Mouse (Mus musculus): ENCODE data around the gene Best1. TPM values are rescaled to one million over a fixed set of nuclear protein-coding genes. Genes with fewer than 3 reads are reported as not detected.

Best1 gene
- polyA plus RNA-seq, 1 experiment from 2014 or later = 0.80 TPM

- Histone ChIP-seq H3K4me1 (peaks cover 42% of the 10 kb centered on the region), H3K36me3 (0 out of 2 replicates have a peak, but pooled peaks cover under 1% of the 10 kb centered on the region), H3K4me2 (no peak overlapping the region), H3K27ac (no peak overlapping the region), H3K4me3 (replicated peaks) (no peak overlapping the region), H3K27me3 (replicated peaks) (no peaks in the 10 kb centered on the region), H3K9me3 (no peaks in the 10 kb centered on the region), H3K9ac (no peak overlapping the region)
- WGBS = 90% methylated on average over 2 of the region's 2 CpGs
- ATAC-seq (ENCODE audit: insufficient read depth, low FRiP score, low read depth) = no peak
Measured at GRCm38 (mm10) chr19:10021981-10022380, 20.5 kb upstream of the Best1 start.

- H3K27me3 ChIP-seq (replicated peaks) = no peaks in the 10 kb centered on the region
- no peaks in the 10 kb centered on the region for H3K9me3 ChIP-seq
- WGBS = 68% methylated on average over 4 of the region's 4 CpGs
- H3K4me2 ChIP-seq = peak overlapping the region; percentile 94
- H3K4me1 ChIP-seq = peaks cover 31% of the 10 kb centered on the region
- H3K27ac ChIP-seq = no peak overlapping the region
- peak overlapping the region; percentile 61 for H3K4me3 ChIP-seq (replicated peaks)
- H3K9ac ChIP-seq = 0 out of 2 replicates have a peak overlapping the region, but pooled peaks have one; percentile 2
- no peaks in the 10 kb centered on the region for H3K36me3 ChIP-seq
- no peak for ATAC-seq (ENCODE audit: insufficient read depth, low FRiP score, low read depth)
Measured at GRCm38 (mm10) chr19:10019214-10019760, 17.9 kb upstream of the Best1 start.

GRCm38 (mm10) chr19:10018527-10018818, 17.0 kb upstream of the Best1 start:
- Histone ChIP-seq H3K4me2 (peak overlapping the region; percentile 94), H3K36me3 (no peaks in the 10 kb centered on the region), H3K9ac (peak overlapping the region; percentile 40), H3K27me3 (replicated peaks) (no peaks in the 10 kb centered on the region), H3K4me1 (peaks cover 37% of the 10 kb centered on the region), H3K27ac (peak overlapping the region; percentile 12; the same call in 1 of the 2 replicates), H3K4me3 (replicated peaks) (peak overlapping the region; percentile 61), H3K9me3 (no peaks in the 10 kb centered on the region)
- 5% methylated on average over 3 of the region's 3 CpGs for WGBS
- no peak for ATAC-seq (ENCODE audit: insufficient read depth, low FRiP score, low read depth)

- 7% methylated on average over 44 of the region's 44 CpGs for WGBS
- peak overlapping the region; percentile 53; the same call in 1 of the 2 replicates for H3K27ac ChIP-seq
- H3K36me3 ChIP-seq = no peaks in the 10 kb centered on the region
- H3K4me2 ChIP-seq = peak overlapping the region; percentile 94
- H3K4me3 ChIP-seq (replicated peaks) = peak overlapping the region; percentile 61
- H3K9ac ChIP-seq = peak overlapping the region; percentile 40
- H3K4me1 ChIP-seq = peaks cover 37% of the 10 kb centered on the region
- peak; percentile 93 for ATAC-seq (ENCODE audit: insufficient read depth, low FRiP score, low read depth)
- no peaks in the 10 kb centered on the region for H3K27me3 ChIP-seq (replicated peaks)
- H3K9me3 ChIP-seq = no peaks in the 10 kb centered on the region
Measured at GRCm38 (mm10) chr19:10017637-10018526, 16.4 kb upstream of the Best1 start.

- Histone ChIP-seq H3K36me3 (no peaks in the 10 kb centered on the region), H3K4me3 (replicated peaks) (no peak overlapping the region), H3K9ac (no peak overlapping the region), H3K9me3 (no peaks in the 10 kb centered on the region), H3K27ac (0 out of 2 replicates have a peak overlapping the region, but pooled peaks have one; percentile 7), H3K4me1 (peaks cover 33% of the 10 kb centered on the region), H3K27me3 (replicated peaks) (no peaks in the 10 kb centered on the region), H3K4me2 (no peak overlapping the region)
- no peak for ATAC-seq (ENCODE audit: insufficient read depth, low FRiP score, low read depth)
- 78% methylated on average over 4 of the region's 4 CpGs for WGBS
Measured at GRCm38 (mm10) chr19:10016151-10016550, 14.7 kb upstream of the Best1 start.

- peaks cover 33% of the 10 kb centered on the region for H3K4me1 ChIP-seq
Measured at GRCm38 (mm10) chr19:10015442-10015841, 14.0 kb upstream of the Best1 start.

GRCm38 (mm10) chr19:10014824-10015223, 13.4 kb upstream of the Best1 start:
- peak overlapping the region; percentile 91; the same call in 1 of the 2 replicates for H3K27ac ChIP-seq
- WGBS = 68% methylated on average over 13 of the region's 13 CpGs
- H3K4me1 ChIP-seq = peaks cover 33% of the 10 kb centered on the region
- peak; percentile 62; the same call in 1 of the 2 replicates for ATAC-seq (ENCODE audit: insufficient read depth, low FRiP score, low read depth)
- no peak overlapping the region for H3K4me2 ChIP-seq
- no peak overlapping the region for H3K9ac ChIP-seq
- no peaks in the 10 kb centered on the region for H3K36me3 ChIP-seq
- no peaks in the 10 kb centered on the region for H3K27me3 ChIP-seq (replicated peaks)
- peak overlapping the region; percentile 18; the same call in 1 of the 2 replicates for H3K4me3 ChIP-seq (replicated peaks)
- no peaks in the 10 kb centered on the region for H3K9me3 ChIP-seq

More at GRCm38 (mm10) chr19:10015442-10015841, 14.0 kb upstream of the Best1 start:
- H3K9me3 ChIP-seq = no peaks in the 10 kb centered on the region
- H3K27ac ChIP-seq = 0 out of 2 replicates have a peak overlapping the region, but pooled peaks have one; percentile 7
- no peaks in the 10 kb centered on the region for H3K27me3 ChIP-seq (replicated peaks)
- H3K4me2 ChIP-seq = no peak overlapping the region
- WGBS = 79% methylated on average over 4 of the region's 4 CpGs
- no peak for ATAC-seq (ENCODE audit: insufficient read depth, low FRiP score, low read depth)
- H3K9ac ChIP-seq = no peak overlapping the region
- no peaks in the 10 kb centered on the region for H3K36me3 ChIP-seq
- H3K4me3 ChIP-seq (replicated peaks) = peak overlapping the region; percentile 18; the same call in 1 of the 2 replicates

GRCm38 (mm10) chr19:10013913-10014312, 12.5 kb upstream of the Best1 start:
- Histone ChIP-seq H3K4me2 (no peak overlapping the region), H3K27ac (peak overlapping the region; percentile 91), H3K27me3 (replicated peaks) (no peaks in the 10 kb centered on the region), H3K9ac (no peak overlapping the region), H3K36me3 (no peaks in the 10 kb centered on the region), H3K4me1 (peaks cover 25% of the 10 kb centered on the region), H3K9me3 (no peaks in the 10 kb centered on the region), H3K4me3 (replicated peaks) (no peak overlapping the region)
- peak; percentile 28; the same call in 1 of the 2 replicates for ATAC-seq (ENCODE audit: insufficient read depth, low FRiP score, low read depth)
- WGBS = 31% methylated on average over 5 of the region's 5 CpGs

- 16% methylated on average over 3 of the region's 3 CpGs for WGBS
- H3K9ac ChIP-seq = no peak overlapping the region
- no peaks in the 10 kb centered on the region for H3K27me3 ChIP-seq (replicated peaks)
- H3K4me1 ChIP-seq = peaks cover 19% of the 10 kb centered on the region
- H3K36me3 ChIP-seq = no peaks in the 10 kb centered on the region
- no peak for ATAC-seq (ENCODE audit: insufficient read depth, low FRiP score, low read depth)
- peak overlapping the region; percentile 91 for H3K27ac ChIP-seq
- no peak overlapping the region for H3K4me3 ChIP-seq (replicated peaks)
- H3K9me3 ChIP-seq = no peaks in the 10 kb centered on the region
- H3K4me2 ChIP-seq = peak overlapping the region; percentile 25
Measured at GRCm38 (mm10) chr19:10013348-10013747, 11.9 kb upstream of the Best1 start.

GRCm38 (mm10) chr19:10012827-10013278, 11.4 kb upstream of the Best1 start:
- peaks cover 18% of the 10 kb centered on the region for H3K4me1 ChIP-seq
- no peak overlapping the region for H3K4me3 ChIP-seq (replicated peaks)
- H3K4me2 ChIP-seq = peak overlapping the region; percentile 25; the same call in 1 of the 2 replicates
- WGBS = 18% methylated on average over 6 of the region's 6 CpGs
- no peaks in the 10 kb centered on the region for H3K36me3 ChIP-seq
- H3K27ac ChIP-seq = peak overlapping the region; percentile 91
- ATAC-seq (ENCODE audit: insufficient read depth, low FRiP score, low read depth) = peak; percentile 27
- H3K9ac ChIP-seq = no peak overlapping the region
- H3K9me3 ChIP-seq = no peaks in the 10 kb centered on the region
- H3K27me3 ChIP-seq (replicated peaks) = no peaks in the 10 kb centered on the region

GRCm38 (mm10) chr19:10011408-10011807, 10.0 kb upstream of the Best1 start:
- Histone ChIP-seq H3K4me1 (peaks cover 14% of the 10 kb centered on the region), H3K9ac (no peak overlapping the region), H3K27ac (no peak overlapping the region), H3K27me3 (replicated peaks) (no peaks in the 10 kb centered on the region), H3K4me3 (replicated peaks) (no peak overlapping the region), H3K9me3 (no peaks in the 10 kb centered on the region), H3K4me2 (no peak overlapping the region), H3K36me3 (no peaks in the 10 kb centered on the region)
- 91% methylated on average over 1 of the region's 1 CpGs for WGBS
- ATAC-seq (ENCODE audit: insufficient read depth, low FRiP score, low read depth) = no peak

GRCm38 (mm10) chr19:10003696-10004095, 2.3 kb upstream of the Best1 start:
- no peak overlapping the region for H3K9ac ChIP-seq
- no peak overlapping the region for H3K4me3 ChIP-seq (replicated peaks)
- no peak overlapping the region for H3K27ac ChIP-seq
- no peaks in the 10 kb centered on the region for H3K4me1 ChIP-seq
- H3K36me3 ChIP-seq = no peaks in the 10 kb centered on the region
- H3K4me2 ChIP-seq = no peak overlapping the region
- 92% methylated on average over 1 of the region's 1 CpGs for WGBS
- no peak for ATAC-seq (ENCODE audit: insufficient read depth, low FRiP score, low read depth)
- H3K9me3 ChIP-seq = no peaks in the 10 kb centered on the region
- no peaks in the 10 kb centered on the region for H3K27me3 ChIP-seq (replicated peaks)
